ENCODE assay signal across 8 mouse cellular contexts in the genomic region with DNA sequence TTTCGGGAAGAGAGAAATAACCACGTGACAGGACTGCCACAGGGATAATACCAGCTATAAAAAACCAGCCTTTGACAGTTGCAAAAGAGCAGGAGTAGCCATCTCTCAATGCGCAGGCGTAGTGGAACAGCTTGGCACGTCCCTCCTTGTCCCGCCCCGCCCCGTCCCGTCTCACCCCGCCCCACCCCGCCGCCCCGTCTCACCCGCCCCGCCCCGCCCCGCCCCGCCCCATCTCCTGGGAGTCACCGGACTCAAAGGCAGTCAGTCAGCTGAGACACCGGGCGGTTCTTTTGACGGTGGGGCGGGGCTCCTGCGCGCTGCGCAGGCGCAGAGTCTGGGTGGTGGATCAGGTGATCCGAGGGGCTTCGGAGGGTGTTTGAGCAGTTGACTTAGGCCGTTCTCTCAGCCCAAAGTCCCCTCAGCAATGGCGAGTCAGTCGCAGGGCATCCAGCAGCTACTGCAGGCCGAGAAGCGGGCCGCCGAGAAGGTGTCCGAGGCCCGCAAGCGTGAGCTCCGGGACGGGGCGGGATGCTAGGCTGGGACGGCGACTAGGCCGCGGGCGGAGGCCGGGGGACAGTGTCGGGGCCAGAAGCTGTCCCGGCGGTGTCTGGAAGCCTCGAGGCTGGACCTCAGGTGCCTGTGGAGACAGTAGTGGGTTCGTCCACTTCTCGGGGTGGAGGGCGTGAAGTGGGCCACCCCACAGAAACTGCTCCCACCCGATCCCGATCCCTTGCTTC. TPM values are rescaled to one million over a fixed set of nuclear protein-coding genes. Genes with fewer than 3 reads are reported as not detected.
DNase-seq lines count a peak whose midpoint lies in the region; ATAC-seq and TF ChIP-seq lines count a peak whose summit lies in the region.

Atp6v1g1 (plus strand) TSS at position 279 of the 737 bp plus-strand sequence.

- no peaks in the 10 kb centered on the region for H3K27me3 ChIP-seq in erythroblast, embryonic 14.5 days (ENCODE audit: control insufficient read depth)
- no peaks in the 10 kb centered on the region for H3K27me3 ChIP-seq in heart, embryonic 12.5 days (replicated peaks)
- no peaks in the 10 kb centered on the region for H3K27me3 ChIP-seq in kidney, postnatal 0 days (ENCODE audit: insufficient read depth, low read length)
- no peaks in the 10 kb centered on the region for H3K27me3 ChIP-seq in liver, embryonic 13.5 days
- no peaks in the 10 kb centered on the region for H3K27me3 ChIP-seq in stomach, embryonic 16.5 days (ENCODE audit: control insufficient read depth, insufficient read depth, low read length)

- no peak for TF ChIP-seq CTCF in brain, embryonic 14.5 days (IDR thresholded peaks at IDR 0.05; ENCODE audit: borderline replicate concordance, extremely low read depth, insufficient read depth, insufficient read length)
- TF ChIP-seq CTCF in kidney, postnatal 0 days (IDR thresholded peaks at IDR 0.05; ENCODE audit: low read depth): no peak

- peaks cover 29% of the 10 kb centered on the region for H3K36me3 ChIP-seq in erythroblast, embryonic 14.5 days (ENCODE audit: control insufficient read depth)
- peaks cover 23% of the 10 kb centered on the region for H3K36me3 ChIP-seq in heart, embryonic 12.5 days
- peaks cover 12% of the 10 kb centered on the region for H3K36me3 ChIP-seq in kidney, postnatal 0 days (ENCODE audit: insufficient read depth, low read length)
- peaks cover 17% of the 10 kb centered on the region for H3K36me3 ChIP-seq in liver, embryonic 13.5 days
- H3K36me3 ChIP-seq in stomach, embryonic 16.5 days (ENCODE audit: control insufficient read depth, insufficient read depth, low read length): peaks cover 9% of the 10 kb centered on the region

- peak within 1 kb of the TSS; percentile 76 for H3K4me2 ChIP-seq in heart, embryonic 12.5 days
- peak within 1 kb of the TSS; percentile 70 for H3K4me2 ChIP-seq in kidney, postnatal 0 days (ENCODE audit: low read length)
- H3K4me2 ChIP-seq in liver, embryonic 13.5 days: peak within 1 kb of the TSS; percentile 82
- peak within 1 kb of the TSS; percentile 73 for H3K4me2 ChIP-seq in stomach, embryonic 16.5 days (ENCODE audit: low read depth, low read length)

- under 1% methylated on average over 52 of the region's 57 CpGs for WGBS in heart, embryonic 12.5 days
- WGBS in kidney, postnatal 0 days: under 1% methylated on average over 54 of the region's 57 CpGs
- 1% methylated on average over 56 of the region's 57 CpGs for WGBS in liver, embryonic 13.5 days (ENCODE audit: insufficient replicate concordance)
- WGBS in stomach, embryonic 16.5 days: under 1% methylated on average over 54 of the region's 57 CpGs

- peaks cover 37% of the 10 kb centered on the region for H3K4me1 ChIP-seq in erythroblast, embryonic 14.5 days (ENCODE audit: control insufficient read depth)
- H3K4me1 ChIP-seq in heart, embryonic 12.5 days (replicated peaks): peaks cover 47% of the 10 kb centered on the region
- peaks cover 21% of the 10 kb centered on the region for H3K4me1 ChIP-seq in kidney, postnatal 0 days (replicated peaks; ENCODE audit: insufficient read depth, low read length)
- peaks cover 34% of the 10 kb centered on the region for H3K4me1 ChIP-seq in liver, embryonic 13.5 days (replicated peaks)
- peaks cover 20% of the 10 kb centered on the region for H3K4me1 ChIP-seq in stomach, embryonic 16.5 days (ENCODE audit: control insufficient read depth, insufficient read depth, low read length)

- H3K27ac ChIP-seq in heart, embryonic 12.5 days (ENCODE audit: poor library complexity, severe bottlenecking): peak within 1 kb of the TSS; percentile 88
- H3K27ac ChIP-seq in kidney, postnatal 0 days: peak within 1 kb of the TSS; percentile 89
- H3K27ac ChIP-seq in liver, embryonic 13.5 days: peak within 1 kb of the TSS; percentile 81
- peak within 1 kb of the TSS; percentile 80 for H3K27ac ChIP-seq in stomach, embryonic 16.5 days (ENCODE audit: low read length)

- H3K9ac ChIP-seq in heart, embryonic 12.5 days: peak within 1 kb of the TSS; percentile 98
- H3K9ac ChIP-seq in kidney, postnatal 0 days (ENCODE audit: low read depth, low read length): peak within 1 kb of the TSS; percentile 88
- H3K9ac ChIP-seq in liver, embryonic 13.5 days: peak within 1 kb of the TSS; percentile 92
- H3K9ac ChIP-seq in stomach, embryonic 16.5 days (ENCODE audit: low read length): peak within 1 kb of the TSS; percentile 90

- TF ChIP-seq POLR2A in brain, embryonic 14.5 days (IDR thresholded peaks at IDR 0.05; ENCODE audit: borderline replicate concordance, extremely low read depth, insufficient read depth, insufficient read length, poor library complexity, severe bottlenecking): peak; percentile 57; the same call in 1 of the 2 replicates

- H3K9me3 ChIP-seq in erythroblast, embryonic 14.5 days (ENCODE audit: control insufficient read depth, low read length): no peaks in the 10 kb centered on the region
- H3K9me3 ChIP-seq in heart, embryonic 12.5 days (replicated peaks): no peaks in the 10 kb centered on the region
- H3K9me3 ChIP-seq in kidney, postnatal 0 days (replicated peaks; ENCODE audit: low read length): no peaks in the 10 kb centered on the region
- H3K9me3 ChIP-seq in liver, embryonic 13.5 days (replicated peaks): no peaks in the 10 kb centered on the region
- H3K9me3 ChIP-seq in stomach, embryonic 16.5 days (replicated peaks; ENCODE audit: control insufficient read depth, low read length): no peaks in the 10 kb centered on the region

- H3K4me3 ChIP-seq in erythroblast, embryonic 14.5 days (replicated peaks): peak within 1 kb of the TSS; percentile 100
- peak within 1 kb of the TSS; percentile 97 for H3K4me3 ChIP-seq in heart, embryonic 12.5 days
- peak within 1 kb of the TSS; percentile 75 for H3K4me3 ChIP-seq in kidney, postnatal 0 days (replicated peaks; ENCODE audit: low read depth, low read length)
- H3K4me3 ChIP-seq in liver, embryonic 13.5 days (replicated peaks): peak within 1 kb of the TSS; percentile 85
- H3K4me3 ChIP-seq in stomach, embryonic 16.5 days (replicated peaks; ENCODE audit: low read length): peak within 1 kb of the TSS; percentile 79

- ATAC-seq in heart, embryonic 12.5 days (ENCODE audit: insufficient number of reproducible peaks, low FRiP score): peak; percentile 95
- ATAC-seq in kidney, postnatal 0 days (replicated peaks; ENCODE audit: low FRiP score, low read depth): peak; percentile 94
- peak; percentile 95 for ATAC-seq in liver, embryonic 13.5 days (ENCODE audit: low read depth)
- ATAC-seq in stomach, embryonic 16.5 days (ENCODE audit: insufficient read depth, low FRiP score): peak; percentile 96

- peak; percentile 96 for DNase-seq in CD4-positive helper T cell, adult 2 months (ENCODE audit: low read depth, low spot score)
- peak; percentile 98 for DNase-seq in brain, embryonic 14.5 days (ENCODE audit: low read depth)
- DNase-seq in kidney, postnatal 0 days (ENCODE audit: low spot score): peak; percentile 97
- peak; percentile 91 for DNase-seq in liver, embryonic 13.5 days
- DNase-seq in neural tube, embryonic 10.5 days (ENCODE audit: extremely low spot score, low spot score): peak; percentile 96

RNA-seq across cellular contexts. Expression of gene Atp6v1g1, which starts in this region (rescaled TPM):
- polyA plus RNA-seq in brain, embryonic 14.5 days (2012; rRNA removed): 190 and 216 TPM in 2 replicates
- polyA plus RNA-seq in erythroblast, embryonic 14.5 days (2012): 12.2 and 16.2 TPM in 2 replicates
- polyA plus RNA-seq in heart, embryonic 12.5 days (2016; fragmentation: Nextera tagmentation; extraction: Ambion mirVana): 196 and 202 TPM in 2 replicates
- 405 and 416 TPM in 2 replicates for polyA plus RNA-seq in kidney, postnatal 0 days (2015; fragmentation: Nextera tagmentation; extraction: Ambion mirVana)
- 125 and 135 TPM in 2 replicates for polyA plus RNA-seq in liver, embryonic 13.5 days (2015; fragmentation: Nextera tagmentation; extraction: Ambion mirVana)
- polyA plus RNA-seq in stomach, embryonic 16.5 days (2015; fragmentation: Nextera tagmentation; extraction: Ambion mirVana): 257 and 277 TPM in 2 replicates

Comparison
In these comparisons a context has a peak if more than half of its experiments do, and no peak if none do; other contexts are left out.
1. Peak in every context shown above with its lines: DNase-seq, ATAC-seq, H3K4me3 ChIP-seq and H3K27ac ChIP-seq.